Mouse (Mus musculus): ENCODE data around the gene Rbm39.
"Not testable (repeated sequence)": the region's sequence is repeated elsewhere in the genome, so short reads cannot be mapped to it uniquely, and the experiment has no call there.

The Rbm39 gene

DNA sequence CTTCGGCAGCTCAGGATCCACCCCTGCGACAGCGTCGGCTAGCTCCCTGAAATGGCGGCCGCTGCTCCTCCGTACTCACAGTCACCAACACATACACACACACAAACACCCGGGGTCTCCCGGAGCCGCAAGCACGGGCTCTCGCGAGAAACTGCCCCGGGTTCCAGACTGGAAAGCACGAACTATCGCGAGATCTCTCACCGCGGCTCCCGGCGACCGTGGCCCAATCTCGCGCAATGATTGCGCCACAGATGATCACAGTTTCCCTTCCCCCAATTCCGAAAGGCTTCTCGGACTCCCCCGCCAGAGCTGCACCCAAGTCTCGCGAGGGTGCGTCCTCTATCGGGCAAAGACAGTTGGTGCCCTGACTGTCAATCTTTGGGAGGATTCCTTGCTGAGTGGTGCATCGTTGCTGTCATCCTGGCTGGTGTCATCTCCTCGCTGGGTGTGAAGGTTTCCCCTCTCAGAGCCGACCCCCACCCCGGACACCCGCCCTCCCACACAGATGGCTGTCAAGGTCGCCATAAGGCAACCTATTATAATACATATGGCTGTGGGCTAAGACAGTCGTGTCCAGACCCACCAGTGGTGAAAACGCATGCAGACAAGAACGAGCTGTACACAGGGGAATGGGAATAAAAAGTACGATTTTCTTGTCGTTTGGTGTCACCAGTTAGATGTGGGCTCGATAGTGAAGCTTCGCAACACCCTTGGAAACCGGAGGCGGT lies at the start of gene Rbm39:
Gene Rbm39 (minus strand): TSS at position 145 of the 728 bp plus-strand sequence.
- DNase-seq (ENCODE audit: low spot score) = peak; percentile 100

DNA sequence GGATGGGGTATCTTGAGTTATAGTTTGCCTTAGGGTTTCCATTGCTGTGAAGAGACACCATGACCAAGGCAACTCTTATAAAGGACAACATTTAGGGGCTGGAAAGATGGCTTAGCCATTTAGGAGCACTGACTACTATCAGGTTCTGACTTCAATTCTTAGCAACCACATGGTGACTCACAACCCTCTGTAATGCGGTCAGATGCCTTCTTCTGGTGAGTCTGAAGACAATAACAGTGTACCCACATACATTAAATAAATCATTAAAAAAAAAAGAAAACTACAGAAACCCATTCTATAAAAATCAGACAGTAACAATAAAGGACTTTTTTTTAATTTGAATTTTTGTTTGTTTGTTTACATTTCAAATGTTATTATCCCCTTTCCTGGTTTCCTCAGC lies 49.1 kb upstream of the Rbm39 start:
- no peak for DNase-seq (ENCODE audit: low spot score)

DNA sequence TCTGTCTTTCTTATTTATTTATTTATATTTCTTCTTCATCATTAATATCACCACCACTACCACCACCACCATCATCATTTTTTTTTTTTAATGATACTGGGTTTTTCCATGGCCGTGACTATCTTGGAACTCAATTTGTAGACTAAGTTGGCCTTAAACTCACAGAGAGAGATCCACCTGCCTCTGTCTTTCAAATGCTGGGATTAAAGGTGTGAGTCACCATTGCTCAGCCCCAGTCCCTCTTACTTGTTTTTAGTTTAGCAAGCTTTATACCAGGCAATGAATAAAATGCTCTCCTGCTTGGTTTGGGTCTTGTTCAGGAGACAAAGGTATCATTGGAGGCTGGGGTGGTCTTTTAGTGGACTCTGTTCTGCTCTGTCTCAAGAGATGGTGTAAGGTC lies 47.7 kb upstream of the Rbm39 start:
- no peak for DNase-seq (ENCODE audit: low spot score)

DNA sequence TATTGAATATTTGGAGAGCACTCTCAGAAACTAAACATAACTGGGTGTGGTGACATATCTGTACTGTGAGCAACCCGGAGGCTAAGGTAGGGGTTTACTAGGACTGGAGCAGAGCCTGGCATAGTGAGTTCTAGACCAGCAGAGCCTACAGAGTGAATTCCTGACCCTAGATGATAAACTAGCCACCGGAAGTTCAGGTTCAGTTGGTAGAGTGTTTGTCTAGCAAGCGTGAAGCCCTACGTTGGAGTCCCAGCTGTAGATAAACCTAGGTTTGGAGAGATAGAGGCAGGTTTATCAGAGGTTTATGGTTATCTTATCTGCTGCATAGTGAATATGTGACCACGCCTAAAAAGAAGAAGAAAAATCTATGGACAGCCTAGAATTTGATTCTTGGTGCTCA lies 44.0 kb upstream of the Rbm39 start:
- DNase-seq (ENCODE audit: low spot score) = no peak

DNA sequence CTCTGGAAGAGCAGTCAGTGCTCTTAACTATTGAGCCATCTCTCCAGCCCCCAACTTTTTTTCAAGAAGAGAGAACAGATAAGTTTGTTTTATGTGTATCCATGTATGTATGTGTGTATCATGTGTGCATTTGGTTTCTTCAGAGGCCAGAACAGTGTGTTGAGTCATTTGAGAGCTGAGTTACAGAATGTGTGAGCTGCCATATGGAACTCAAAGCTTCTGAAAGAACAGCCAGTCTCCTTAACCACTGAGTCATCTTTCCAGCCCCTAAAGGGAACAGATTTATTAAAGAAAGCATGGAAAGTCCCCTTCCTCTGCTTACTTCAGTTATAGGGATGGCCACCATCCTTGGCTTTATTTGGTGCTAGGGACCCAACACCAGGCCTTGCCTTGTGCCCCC lies 42.1 kb upstream of the Rbm39 start:
- DNase-seq (ENCODE audit: low spot score) = no peak

DNA sequence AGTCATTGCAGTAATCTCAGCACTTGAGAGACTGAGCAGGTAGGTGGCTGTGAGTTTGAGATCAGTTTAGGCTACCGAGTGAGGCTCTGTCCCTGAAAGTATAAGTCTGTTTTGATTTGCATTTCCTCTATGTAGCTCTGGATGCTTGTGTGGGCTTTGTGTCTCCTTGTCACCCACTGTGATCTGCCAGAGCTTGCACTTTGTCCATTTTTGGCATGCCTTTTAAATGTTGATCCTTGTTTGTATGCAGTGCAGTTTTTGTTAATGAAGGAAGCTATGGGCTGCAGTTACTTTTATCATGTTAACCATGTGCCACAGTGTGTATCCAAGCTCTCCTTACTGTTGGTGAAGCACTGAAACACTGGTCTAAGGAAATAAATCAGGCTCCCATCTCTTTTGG lies 37.7 kb upstream of the Rbm39 start:
- DNase-seq (ENCODE audit: low spot score) = no peak

DNA sequence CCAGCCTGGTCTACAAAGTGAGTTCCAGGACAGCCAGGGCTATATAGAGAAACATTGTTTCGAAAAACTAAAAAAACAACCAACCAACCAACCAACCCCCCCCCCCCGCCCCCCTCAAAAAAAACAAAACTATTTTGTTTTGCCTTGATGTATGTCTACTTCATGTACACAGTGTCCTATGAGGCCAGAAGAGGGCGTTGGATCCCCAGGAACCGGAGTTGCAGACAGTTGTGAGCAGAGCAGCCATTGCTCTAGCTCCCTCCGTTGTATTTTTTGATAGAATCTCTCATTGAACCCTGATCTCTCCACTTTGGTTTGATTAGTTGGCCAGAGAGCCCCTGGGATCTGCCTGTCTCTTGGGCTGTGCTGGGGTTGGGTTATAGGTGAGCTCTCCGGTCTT lies 23.9 kb upstream of the Rbm39 start:
- no peak for DNase-seq (ENCODE audit: low spot score)

DNA sequence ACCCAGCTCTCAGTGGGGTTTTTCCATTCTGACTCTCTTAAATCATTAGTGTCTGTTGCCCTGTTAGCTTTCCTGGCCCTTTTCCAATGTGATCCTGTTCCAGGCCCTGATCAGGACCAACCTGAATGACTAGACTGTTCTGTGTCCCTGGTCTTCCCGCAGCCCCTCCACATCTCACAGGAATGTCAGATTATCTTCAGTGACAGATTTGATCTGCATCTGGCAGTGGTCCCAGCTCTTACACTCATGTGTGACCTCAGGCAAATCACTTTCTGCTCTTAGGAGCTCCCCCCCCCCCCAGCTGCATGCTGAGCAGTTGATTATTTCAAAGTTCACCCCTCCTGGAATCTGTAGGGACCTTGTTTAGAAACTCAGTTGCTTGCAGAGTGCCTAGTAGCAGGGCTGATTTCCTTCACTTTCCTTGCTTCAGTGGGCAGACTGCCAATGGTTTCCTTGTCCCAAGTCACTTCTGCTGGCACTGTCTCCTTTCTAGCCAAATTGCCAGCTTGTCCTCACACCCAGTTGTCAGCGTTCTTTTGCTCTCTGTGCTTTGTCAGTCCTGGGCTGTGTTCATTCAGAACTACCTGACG lies 22.9 kb upstream of the Rbm39 start:
- DNase-seq (ENCODE audit: low spot score) = peak; percentile 29

DNA sequence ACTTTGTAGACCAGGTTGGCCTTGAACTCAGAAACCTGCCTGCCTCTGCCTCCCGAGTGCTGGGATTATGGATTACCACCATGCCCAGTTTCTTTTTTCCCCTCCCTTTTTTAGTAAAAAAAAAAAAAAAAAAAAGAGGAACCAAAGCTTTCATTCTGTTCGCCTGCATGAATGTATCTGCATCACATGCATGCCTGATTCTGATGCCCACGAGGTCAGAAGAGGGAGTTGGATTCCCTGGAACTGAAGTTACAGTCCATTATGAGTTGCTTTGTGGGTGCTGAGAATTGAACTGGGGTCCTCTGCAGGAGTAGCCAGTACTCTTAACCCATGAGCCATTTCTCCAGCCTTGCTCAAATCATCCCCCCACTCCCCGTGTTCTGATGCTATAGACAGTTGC lies 21.4 kb upstream of the Rbm39 start:
- DNase-seq (ENCODE audit: low spot score) = no peak

DNA sequence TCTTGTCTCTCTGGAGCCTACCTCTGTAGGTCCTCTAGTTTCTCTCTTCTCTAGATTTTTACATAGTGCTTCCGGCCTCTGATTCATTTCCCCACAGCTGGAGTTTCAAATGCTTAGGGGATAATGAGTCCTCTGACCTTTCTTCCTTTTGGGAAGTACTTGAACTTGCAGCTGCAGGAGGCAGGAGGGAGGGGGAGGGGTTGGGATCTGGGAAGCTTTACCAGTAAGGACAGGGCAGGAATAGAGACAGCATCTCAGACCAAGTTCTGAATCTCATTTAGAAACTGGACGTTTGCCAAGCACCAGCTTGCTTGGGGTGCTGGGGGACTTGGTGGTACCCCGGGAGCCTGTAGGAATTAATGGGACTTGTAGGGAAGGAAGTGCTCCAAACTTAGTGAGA lies 19.9 kb upstream of the Rbm39 start:
- no peak for DNase-seq (ENCODE audit: low spot score)

DNA sequence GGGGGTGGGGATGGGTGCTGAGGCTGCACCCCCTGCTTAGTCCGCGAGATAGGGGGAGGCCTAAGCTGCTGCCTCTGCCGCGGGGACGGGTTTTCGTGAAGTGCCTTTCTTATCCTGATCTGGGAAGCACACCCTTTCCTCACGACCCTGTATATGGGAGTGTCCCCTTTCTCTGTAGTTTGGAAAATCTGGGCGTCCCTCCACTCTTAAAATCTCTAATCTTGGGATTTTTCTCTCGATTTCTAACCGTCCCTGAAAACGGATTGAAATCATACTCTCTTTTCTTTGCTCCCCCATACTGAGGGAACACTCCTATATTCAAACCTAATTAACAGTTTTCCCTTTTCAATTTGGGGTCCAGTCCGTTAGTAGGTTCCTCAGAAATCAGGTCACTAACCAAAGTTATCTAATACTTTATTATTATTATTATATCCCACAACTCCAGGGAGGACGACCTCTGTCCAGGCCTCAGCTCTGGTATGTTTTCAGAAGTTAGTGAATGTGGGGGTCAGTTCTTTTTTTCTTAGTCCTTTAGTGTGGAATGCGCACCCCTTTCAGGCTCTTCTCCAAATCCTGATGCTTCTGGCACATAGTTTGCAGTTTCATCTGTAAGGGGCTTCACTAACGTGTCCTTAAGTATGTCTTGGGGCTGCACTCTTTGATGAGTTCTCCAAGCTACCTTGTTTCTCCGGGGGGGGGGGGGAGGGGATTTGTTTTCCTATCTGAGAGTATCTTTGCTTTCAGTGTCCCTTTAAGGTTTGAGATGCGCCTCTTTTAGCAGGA lies 17.3 kb upstream of the Rbm39 start:
- no peak for DNase-seq (ENCODE audit: low spot score)

DNA sequence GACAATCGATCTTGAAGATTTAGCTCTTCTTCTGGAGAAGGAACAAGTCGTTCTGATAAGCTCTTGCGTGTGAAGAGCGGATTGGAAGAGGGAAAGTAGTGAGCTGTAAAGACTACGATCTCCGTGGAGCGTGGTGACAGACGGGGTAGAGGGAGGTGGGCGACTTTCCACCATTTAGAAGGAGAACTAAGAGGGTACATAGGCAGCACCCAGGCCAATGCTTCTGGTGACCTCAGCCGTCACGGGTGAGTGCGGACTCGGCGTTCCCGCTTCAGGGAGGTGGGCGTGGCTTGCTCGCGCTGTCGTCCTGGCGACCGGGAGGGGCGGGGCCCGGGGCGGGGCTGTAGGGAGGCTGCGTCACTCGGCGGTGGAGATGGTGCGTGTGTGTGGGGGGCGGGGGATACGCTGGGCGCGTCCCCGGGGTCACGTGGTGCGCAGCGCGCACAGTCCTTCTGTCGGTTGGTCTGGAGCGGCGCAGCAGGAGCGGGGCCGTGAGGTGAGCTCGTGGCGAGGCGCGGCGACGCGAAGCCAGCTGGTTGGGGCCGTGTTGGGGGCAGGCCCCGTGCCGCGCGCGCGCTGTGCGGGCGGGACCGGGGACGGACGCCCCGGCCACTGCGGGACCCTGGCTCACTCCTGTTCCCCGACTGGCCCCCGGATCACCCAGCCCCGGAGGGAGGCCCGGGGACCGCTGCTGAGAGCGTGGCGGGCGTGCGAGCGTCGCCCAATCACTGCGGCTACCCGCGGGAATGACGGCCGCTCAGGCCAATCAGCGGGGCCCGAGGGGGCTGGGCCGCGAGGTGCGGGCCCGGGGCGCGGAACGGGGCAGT lies 16.5 kb upstream of the Rbm39 start, which contains the start of gene Phf20:
Gene Phf20 (plus strand): TSS at position 165 of the 827 bp plus-strand sequence.
- peak; percentile 98 for DNase-seq (ENCODE audit: low spot score)

DNA sequence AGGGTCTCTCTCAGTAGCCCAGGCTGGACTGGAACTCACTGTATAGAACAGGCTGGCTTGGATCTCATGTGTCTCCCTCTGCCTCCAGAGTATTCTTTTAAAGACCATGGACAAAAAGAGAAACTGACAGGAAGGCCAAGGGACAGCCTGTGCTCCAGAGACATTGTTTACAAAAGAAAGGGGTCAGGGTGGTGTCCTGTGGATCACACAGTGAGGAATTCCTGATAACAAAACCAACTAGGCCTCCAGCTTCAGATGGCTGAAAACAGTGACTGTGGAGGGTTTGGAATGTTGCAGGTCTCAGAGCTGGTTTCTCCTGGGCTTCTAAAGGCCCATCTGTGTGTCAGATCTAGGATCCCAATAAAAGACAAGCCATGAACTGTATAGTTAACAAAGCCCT lies 14.5 kb upstream of the Rbm39 start:
- no peak for DNase-seq (ENCODE audit: low spot score)

DNA sequence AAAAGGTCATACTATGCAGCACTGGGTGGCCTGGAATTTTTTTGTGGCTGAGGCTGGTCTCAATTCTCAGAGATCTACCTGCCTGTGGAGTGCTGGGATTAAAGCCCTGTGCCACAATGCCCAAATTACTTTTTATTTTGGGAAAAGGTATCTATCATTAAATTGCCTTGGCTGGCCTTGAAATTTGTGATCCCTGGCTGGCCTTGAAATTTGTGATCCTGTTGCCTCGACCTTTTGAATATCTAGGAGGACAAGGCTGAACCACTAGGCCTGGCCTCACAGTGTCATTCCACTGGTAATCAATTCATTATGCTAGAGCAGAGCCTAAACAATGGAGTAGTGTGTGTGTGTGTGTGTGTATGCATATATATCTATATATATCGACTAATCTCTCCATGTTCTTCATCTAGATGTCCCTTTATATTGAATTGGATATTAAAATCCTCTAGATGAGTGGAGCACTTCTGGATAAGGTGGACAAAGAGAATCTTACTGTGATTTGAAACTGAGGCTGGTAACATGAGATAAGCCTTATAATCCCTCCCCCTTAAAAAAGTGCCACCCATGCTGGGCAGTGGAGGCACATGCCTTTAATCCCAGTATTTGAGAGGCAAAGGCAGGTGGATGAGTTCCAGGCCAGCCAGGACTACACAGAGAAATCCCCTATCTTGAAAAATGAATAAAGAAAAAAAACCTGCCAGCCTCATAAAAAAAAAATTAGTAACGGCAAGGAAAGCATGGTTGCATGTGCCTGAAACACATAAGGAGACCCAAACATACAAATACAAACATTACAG lies 13.2 kb upstream of the Rbm39 start:
- no peak for DNase-seq (ENCODE audit: low spot score)

DNA sequence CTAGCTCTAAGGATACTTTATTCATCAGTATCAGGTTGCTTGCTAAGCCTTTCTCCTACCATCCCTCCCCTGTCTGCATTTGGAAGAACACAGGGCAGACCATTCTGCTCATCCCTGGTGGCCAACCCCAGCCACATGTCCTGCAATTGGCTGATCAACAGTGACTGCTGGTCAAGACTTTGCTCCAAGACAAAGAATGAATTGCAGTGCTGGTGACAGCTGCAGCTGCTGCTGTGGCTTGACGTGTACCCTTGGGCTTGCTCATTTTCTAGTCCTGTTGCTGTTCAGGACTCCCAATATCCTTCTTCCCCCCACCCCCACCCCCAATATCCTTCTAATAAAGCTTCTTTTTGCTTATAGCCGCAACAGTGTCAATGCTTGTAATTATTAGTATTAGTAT lies 12.0 kb upstream of the Rbm39 start:
- no peak for DNase-seq (ENCODE audit: low spot score)

DNA sequence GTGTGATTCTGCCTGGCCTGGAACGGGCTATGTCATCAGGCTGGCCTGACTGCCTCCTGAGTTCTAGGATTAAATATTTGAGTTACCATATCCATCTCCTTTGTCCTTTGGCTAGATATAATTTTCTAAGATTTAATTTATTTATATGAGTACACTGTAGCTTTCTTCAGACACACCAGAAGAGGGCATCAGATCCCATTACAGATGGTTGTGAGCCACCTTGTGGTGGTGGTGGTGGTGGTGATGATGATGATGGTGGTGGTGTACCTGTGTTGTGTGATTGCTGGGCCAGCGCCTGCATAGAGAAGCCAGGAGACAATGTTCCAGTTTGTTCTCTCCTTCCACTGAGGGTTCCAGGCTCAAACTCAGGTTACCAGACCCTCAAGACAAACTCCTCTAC lies 11.5 kb upstream of the Rbm39 start:
- DNase-seq (ENCODE audit: low spot score) = no peak

DNA sequence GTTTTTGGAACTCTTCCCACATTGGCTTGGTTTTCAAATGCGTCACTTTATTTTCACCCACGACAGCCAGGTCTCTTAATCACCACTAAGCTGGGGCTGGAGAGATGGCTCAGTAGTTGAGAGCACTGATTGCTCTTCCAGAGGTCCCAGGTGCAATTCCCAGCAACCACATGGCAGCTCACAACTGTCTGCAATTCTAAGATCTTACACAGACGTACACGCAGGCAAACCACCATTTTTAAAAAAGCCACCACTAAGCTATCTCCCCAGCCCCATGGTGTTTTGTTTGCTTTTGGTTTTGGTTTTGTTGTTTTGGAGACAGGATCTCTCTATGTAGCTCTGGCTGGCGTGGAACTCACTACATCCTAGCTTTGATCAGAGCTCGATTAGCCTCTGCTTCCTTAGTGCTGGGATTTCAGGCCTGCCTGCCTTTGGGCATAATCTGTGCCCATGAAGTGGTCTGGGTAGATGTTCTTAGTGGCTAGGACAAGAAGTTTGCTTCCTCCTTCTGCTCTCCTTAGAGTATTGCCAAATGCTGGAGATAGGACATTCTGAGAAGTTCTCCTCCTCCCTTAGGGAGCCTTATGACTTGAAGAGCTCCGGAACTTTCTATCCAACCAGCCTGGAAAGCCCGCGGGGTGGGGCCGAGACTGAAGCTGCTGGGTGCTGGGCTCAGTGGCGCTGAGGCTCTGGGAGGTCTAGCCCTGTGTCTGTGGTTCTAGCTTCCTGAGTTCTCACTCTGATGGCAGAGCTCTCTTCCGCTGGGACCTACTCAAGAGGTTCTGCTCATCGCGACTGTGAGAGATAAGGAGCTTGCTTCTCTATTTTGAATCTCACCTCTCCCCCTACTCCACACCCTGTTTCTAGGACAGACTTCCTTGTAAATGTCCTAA lies 10.2 kb upstream of the Rbm39 start:
- DNase-seq (ENCODE audit: low spot score) = no peak

DNA sequence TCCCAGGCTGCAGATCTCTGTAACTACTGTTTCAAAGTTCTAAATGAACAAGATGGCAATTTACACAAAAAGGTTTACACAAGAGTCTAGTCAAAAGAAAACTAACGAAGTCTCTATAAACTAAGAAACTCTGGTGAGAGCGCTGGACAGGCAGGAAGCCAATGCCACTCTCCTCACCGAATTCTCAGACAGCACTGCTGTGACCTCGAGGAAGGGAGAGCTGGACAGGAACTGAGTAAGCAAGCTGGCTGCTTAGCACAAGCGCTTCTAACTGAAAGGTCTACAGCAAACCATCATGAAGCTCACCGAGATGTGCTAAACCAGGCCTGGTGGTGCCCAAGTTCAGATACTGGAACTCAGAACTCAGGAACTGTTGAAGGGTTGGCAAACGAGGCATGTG lies 9.2 kb upstream of the Rbm39 start:
- not testable (repeated sequence) for DNase-seq (ENCODE audit: low spot score)

DNA sequence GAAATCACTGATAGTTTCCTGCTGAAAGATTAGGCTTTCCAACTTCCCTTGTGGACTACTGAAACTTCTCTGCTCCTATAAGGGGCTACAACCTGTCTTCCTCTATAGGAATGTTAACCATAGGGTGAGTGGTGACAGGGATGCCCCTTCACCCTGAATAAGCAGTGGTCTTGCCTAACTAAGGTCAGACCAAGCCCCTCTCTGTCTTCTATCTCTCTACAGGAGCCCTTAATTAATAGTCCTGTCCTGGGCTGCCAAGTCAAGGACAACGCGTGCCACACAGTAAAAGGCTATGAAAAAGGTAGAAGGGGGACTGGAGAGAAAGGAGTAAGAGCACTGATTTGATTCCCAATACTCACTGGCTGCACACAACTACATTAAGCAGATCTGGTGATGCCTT lies 1.6 kb upstream of the Rbm39 start:
- no peak for DNase-seq (ENCODE audit: low spot score)

DNA sequence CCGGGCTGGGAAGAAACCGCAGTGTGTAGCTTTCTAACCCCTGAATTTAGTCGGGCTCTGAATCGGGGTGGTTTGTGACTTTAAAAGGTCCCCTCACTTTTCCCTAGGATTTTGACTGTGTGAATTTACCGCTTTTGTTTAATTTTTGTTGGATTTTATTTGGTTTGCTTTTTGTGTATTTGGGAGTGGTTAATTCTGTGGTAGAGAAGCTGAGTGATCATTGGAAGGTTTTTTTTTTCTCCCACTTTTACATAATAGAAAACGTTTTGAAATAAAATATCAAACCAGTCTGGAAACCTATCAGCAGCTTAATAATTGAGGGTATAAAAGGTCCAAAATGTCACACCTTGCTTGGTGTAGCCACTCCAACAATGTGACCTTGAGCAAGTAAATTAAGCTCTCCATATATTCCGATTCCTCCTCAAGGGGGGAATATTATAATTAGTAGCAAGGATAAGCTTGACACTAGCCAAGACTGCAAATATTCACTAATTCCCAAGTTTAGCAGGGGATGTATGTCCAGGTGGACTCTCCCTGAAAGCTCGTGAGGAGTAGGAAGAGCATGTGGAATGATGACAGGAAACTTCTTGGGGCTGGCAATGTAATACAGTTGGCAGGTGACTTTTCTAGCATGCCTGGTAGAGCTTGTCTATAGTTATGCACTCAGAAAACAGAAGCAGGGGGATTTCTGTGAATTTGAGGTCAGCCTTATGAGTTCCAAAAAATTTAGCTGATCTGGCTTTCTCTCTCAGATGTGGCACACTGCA lies 969 bp upstream of the Rbm39 start:
- no peak for DNase-seq (ENCODE audit: low spot score)

All from urinary bladder, postnatal 25 days (tissue).